Mouse (Mus musculus) inflammation-experienced regulatory T-cells, adult 6 months (primary cell): ENCODE data around the gene Pak1. TPM values are rescaled to one million over a fixed set of nuclear protein-coding genes. Genes with fewer than 3 reads are reported as not detected.
"Not testable (repeated sequence)": the region's sequence is repeated elsewhere in the genome, so short reads cannot be mapped to it uniquely, and the experiment has no call there.

ENCODE experiments used
- ATAC-seq: one replicate; pipeline ENCODE4 v1.8.0; 2017
- polyA plus RNA-seq, 3 experiments: library from polyadenylated mRNA; unstranded; fragments of 100-300 nt; shearing (Covaris generic); gene quantifications; one replicate each; pipeline ENCODE4 v1.2.1; 2017

Gene Pak1
- polyA plus RNA-seq, 3 experiments from 2014 or later = 1.7 to 4.1 (median 2.2) TPM

GRCm38 (mm10) chr7:97780222-97780621, 8.1 kb upstream of the Pak1 start:
- no peak for ATAC-seq

DNA sequence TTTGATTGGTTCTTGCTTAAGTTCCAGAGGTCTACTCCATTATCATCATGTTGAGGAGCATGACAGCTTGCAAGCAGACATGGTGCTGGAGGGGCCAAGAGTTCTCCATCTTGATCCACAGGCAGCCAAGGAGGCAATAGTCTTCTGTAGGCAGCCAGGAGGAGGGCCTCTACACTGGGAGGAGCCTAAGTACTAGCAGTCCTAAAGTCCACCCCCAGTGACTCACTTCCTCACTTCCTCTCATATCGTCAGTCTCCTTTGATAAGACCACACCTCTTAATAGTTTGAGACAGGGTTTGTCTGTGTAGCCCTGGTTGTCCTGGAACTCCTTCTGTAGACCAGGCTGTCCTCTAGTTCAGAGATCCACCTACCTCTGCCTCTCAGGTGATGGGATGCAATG, 7.5 kb upstream of the Pak1 start:
- ATAC-seq = no peak

DNA sequence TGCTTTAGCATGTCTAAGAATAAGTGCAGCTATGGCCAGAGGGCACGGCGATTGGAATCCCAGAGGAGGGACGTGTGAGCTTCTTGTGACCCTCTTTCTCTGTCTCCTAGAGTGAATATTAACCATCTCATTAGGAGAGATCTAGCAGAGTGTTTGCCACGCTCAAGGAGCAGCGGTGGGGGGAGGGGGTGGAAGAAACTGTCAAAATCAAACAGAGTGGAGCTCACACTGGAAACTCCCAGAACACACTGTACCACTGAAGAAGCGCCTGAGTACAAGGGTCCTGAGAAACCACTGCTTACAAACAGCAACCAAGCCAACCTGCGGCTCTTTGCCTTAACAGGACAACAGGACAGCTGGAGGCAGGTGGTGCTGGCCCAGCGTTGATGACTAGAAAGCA, 6.8 kb upstream of the Pak1 start:
- no peak for ATAC-seq

DNA sequence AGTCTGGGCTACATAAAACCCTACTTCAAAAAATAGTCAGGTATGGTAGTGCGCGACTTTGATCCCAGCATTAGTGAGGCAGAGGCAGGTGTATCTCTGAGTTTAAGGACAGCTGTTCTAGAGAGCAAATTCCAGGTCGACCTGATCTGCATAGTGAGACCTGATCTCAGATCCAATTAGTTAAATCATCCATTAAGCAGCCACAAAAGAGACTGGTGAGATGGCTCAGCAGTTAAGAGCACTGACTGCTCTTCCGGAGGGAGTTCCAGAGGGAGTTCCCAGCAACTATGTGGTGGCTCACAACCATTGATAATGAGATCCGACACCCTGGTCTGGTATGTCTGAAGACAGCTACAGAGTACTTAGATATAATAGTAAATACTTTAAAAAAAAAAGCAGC, 4.8 kb upstream of the Pak1 start:
- ATAC-seq = no peak

GRCm38 (mm10) chr7:97788669-97789483, 535 bp downstream of the Pak1 start:
- peak; percentile 60 for ATAC-seq

- ATAC-seq = no peak
These were observed 1.9 kb downstream of the Pak1 start for GRCm38 (mm10) chr7:97790272-97790671.

GRCm38 (mm10) chr7:97792324-97792723, 4.0 kb downstream of the Pak1 start:
- no peak for ATAC-seq

DNA sequence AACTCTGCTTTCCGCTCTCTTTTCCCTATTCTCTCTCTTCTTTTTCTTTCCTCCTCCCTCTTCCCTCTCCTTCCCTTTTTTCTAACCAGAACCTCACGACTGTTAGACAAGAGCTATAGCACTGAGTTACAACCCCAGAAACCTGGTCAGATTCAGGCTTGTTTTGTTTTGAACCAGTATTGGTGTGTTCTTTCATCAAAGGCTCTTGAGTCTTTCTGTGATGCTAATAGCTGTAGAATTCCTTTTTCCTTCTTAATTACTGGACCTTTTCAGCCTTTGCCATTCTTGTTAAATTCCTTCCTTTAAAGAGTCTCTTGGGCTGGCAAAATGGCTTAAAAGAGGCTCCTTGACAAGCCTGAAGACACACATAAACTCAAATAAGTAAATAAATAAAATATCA, 14.8 kb downstream of the Pak1 start:
- no peak for ATAC-seq

DNA sequence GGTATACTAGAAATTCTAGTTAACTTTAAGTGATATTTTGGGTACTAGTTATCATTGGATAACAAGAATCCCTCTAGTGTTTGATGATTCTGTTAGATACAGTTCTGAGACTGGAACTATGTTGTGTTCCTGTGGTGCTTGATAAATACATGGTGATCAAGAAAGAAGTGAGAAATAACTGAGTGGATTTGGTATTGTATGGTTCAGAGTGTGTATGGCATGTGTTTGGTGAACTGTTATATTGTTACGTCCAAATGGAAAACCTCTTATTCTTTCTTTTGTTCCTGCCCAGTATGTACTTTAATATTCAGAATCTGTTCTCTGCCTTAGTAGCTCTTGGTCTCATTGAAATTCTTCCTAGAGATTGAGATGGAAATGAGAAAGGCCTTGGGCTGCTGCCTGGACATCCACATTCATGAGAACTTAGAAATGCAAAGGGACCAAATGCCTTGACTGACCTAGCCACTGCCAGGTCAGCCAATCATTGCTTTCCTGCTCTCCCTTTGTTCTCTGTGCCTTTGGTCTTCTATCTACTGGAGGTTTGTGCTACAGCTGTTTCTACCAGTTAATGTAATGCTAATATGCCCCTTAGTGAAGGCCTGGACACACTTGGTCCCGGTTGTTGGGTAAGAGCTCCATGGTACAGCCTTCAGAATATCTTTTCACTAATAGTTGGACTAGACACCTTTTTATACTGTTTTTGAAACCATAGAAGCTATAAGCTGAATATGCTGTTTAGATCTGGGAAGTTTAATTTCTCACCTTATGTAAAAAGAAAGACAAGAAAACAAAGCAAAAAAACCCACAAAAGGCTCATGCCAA, 16.1 kb downstream of the Pak1 start:
- no peak for ATAC-seq

DNA sequence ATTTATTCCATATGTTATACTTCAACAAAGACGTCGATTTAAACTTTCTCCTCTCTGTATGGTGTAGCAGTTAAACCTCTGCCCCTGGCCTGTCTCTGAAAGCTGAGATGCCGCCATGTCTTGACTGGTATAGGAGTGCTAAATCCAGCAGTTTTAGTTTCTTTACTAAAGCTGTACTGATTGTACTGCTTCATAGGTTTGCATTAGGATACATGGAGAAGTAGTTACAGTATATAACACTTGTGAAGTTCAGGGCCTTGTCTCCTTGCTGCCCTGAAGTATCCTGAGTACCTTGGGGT, 16.7 kb downstream of the Pak1 start:
- ATAC-seq = no peak

- no peak for ATAC-seq
These were observed 21.0 kb downstream of the Pak1 start for GRCm38 (mm10) chr7:97809307-97809706.

DNA sequence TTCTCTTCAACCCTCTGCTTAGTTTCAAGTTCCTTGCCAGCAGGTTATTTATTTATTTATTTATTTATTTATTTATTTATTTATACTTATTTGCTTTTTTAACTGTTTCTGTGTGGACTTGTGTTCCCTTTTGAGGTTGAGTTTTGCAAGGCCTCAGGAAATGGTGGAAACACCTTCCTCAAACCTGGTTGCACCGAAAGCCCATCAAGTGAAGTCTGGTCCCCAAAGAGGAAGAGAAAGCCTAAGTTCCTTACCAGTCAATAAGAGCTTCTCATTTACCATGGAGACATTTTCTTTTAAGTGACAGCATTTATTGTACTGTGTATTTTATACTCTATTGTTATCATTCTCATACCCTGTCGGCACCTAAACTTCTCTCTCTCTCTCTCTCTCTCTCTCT, 33.5 kb downstream of the Pak1 start:
- no peak for ATAC-seq

GRCm38 (mm10) chr7:97829091-97829490, 40.8 kb downstream of the Pak1 start:
- ATAC-seq = no peak

DNA sequence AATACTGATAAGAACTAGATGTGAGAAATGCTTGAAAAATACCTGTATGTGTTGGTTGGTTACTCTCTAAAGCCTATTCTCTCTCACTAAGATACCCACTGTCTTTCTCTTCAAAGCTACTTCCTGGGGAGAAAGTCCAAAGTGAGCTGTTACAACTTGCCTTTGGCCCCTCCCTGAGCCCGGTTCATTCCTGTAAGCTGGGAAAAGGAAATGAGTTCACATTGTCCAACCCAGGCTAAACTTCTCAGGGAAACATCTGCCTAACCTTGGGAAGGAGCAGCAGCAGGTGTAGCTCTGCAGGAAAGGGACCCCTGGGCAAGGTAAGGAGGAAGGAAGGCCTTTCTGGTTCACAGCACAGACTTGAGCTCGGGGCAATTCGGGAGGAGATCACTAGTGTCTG, 42.4 kb downstream of the Pak1 start:
- no peak for ATAC-seq

- ATAC-seq = no peak
These were observed 44.6 kb downstream of the Pak1 start for GRCm38 (mm10) chr7:97832987-97833386.

GRCm38 (mm10) chr7:97838574-97838973, 50.2 kb downstream of the Pak1 start:
- no peak for ATAC-seq

- no peak for ATAC-seq
These were observed 53.0 kb downstream of the Pak1 start for GRCm38 (mm10) chr7:97841311-97841710.

- no peak for ATAC-seq
These were observed 54.0 kb downstream of the Pak1 start for GRCm38 (mm10) chr7:97842332-97842731.

DNA sequence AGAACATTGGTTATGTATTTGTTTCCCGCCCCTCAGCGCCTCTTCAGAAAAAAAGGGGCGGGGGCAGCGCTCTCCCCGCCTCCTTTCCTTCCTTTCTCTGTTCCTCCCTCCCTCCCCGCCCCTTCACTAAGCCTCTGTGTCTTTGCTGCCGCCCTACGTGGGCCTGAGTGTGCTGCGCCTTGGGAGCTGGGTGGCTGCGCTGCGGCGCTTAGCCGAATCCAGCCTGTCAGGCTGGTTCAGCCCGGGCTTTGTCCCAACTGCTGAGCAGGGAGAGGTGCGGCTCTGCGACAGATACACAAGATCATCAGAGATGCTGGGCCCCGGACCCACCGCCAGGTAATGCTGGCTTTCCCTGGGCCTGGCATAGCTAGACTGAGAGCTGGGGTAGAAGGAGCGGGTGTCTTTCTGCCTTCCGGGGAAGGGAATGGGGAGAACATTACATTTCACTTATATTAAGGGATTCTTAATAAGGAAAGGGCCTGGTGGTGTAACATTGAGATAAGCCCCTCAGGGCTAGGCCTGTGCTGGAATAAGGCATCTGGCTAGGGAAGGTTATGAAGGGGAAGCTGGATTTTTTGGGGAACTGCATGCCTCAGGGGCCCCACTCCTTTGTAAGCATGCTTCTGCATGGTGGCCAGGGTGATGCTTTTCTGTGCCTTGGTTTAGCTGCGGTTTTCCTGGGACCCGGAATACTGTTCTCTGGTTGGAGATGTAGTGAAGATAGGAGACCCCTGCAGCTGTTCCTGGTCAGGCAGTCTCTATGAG, 54.6 kb downstream of the Pak1 start:
- peak; percentile 89 for ATAC-seq

GRCm38 (mm10) chr7:97844419-97844818, 56.1 kb downstream of the Pak1 start:
- ATAC-seq = no peak

DNA sequence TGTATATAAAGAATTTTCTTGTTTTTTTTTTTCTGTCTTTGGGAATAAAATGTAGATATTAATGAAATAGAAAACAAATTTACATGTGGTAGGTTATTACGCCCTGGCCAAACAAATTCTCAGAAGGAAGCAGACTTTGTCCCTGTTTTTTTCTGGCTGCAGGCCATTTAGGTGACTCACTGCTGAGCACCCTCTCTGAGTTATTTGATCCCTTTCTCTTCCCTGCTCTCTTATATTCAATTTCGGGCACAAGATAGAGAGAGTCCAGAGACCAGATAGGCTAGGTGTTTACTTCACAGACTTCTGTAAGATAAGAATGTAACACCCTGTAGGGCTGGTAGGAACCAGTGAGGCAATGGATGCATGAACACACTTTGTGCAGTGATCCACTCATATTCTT, 57.2 kb downstream of the Pak1 start:
- ATAC-seq = no peak

DNA sequence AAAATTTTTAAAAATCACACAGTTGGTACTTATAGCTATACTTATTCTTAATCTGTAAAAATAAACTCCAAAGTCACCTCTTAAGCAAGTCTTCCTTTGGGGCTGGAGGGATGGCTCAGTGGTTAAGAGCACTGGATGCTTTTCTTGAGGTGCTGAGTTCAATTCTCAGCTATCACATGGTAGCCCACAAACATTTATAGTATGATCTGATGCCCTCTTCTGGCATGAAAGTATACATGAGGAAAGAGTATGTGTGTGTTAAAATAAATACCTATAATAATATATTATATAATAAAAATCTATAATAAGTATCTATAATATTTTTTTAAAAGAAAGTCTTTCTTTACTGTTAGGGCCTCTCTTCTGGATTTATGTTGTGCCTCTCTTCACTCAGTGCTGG, 58.2 kb downstream of the Pak1 start:
- no peak for ATAC-seq

DNA sequence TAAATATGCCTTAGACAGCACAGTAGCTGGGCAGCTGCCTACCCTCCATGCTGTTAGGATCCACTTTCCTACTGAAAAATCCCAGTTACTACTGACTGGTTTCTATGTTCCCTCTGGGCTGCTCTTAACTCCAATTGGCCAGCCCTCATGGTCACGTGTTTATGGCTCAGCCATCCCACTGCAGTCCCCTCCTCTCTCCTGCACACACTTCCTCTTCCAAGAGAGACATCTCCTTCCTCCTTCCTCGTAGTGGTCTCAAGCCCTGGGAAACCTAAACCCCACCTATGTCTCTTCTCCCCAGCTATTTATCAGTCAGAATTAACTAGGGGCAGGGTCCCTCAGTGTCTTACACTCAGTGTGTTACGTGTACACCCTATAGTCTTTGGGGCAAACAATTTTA, 61.2 kb downstream of the Pak1 start:
- not testable (repeated sequence) for ATAC-seq

- no peak for ATAC-seq
These were observed 62.0 kb downstream of the Pak1 start for GRCm38 (mm10) chr7:97850331-97850730.
